8 mouse cellular contexts compared by ENCODE assay signal in the genomic region with DNA sequence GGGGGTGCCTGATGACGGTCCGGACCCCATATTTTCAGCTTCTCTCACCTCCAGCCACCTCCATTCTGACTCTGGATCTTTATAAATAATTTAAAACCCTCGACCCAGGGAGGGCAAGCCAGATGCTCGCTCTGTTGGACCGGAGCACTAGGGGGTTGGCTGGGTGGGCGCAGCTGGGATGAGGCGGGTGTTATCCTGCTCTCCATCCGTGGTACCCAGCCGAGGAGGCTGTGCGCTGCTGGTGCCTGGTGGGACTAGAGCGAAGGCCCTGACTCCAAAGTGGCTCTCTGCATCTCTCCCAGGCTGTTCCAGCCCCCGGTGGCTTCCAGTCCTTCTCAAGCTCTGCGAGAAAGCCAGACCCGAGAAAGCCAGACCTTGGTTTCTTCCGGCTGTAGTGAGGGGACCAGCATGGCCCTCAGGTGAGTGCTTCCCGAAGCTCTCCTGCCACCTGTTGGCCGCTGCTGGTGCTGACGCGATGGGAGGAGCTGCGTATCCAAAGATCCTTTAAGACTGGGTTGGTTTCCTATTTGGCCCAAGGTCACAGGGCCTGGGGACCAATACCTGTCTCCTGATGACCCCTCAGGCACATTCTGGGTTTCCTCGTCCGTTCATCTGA.
DNase-seq lines count a peak whose midpoint lies in the region; ATAC-seq and TF ChIP-seq lines count a peak whose summit lies in the region.

No protein-coding gene starts in this region.

- 4% methylated on average over 22 of the region's 22 CpGs for WGBS in kidney, embryonic 14.5 days
- 4% methylated on average over 22 of the region's 22 CpGs for WGBS in limb, embryonic 15.5 days
- WGBS in neural tube, embryonic 11.5 days, result 6% methylated on average over 22 of the region's 22 CpGs
- WGBS in thymus, adult 2 months, result 19% methylated on average over 22 of the region's 22 CpGs

- peak overlapping the region; percentile 45 for H3K4me2 ChIP-seq in kidney, embryonic 14.5 days (replicated peaks; ENCODE audit: low read depth, low read length)
- peak overlapping the region; percentile 62 for H3K4me2 ChIP-seq in limb, embryonic 15.5 days
- H3K4me2 ChIP-seq in neural tube, embryonic 11.5 days (ENCODE audit: low read depth), result peak overlapping the region; percentile 43

- peak; percentile 43 for DNase-seq in ovary, postnatal 10 days (ENCODE audit: low spot score)
- no peak for DNase-seq in ovary, adult 18-20 months (ENCODE audit: low spot score)
- peak; percentile 74 for DNase-seq in embryo, embryonic 11.5 days (ENCODE audit: low read depth, low spot score)
- peak; percentile 84 for DNase-seq in neural tube, embryonic 11.5 days (ENCODE audit: low spot score)
- peak; percentile 56 for DNase-seq in thymus, adult 2 months

- no peaks in the 10 kb centered on the region for H3K36me3 ChIP-seq in kidney, embryonic 14.5 days (ENCODE audit: control insufficient read depth, insufficient read depth, low read length)
- H3K36me3 ChIP-seq in limb, embryonic 15.5 days, result no peaks in the 10 kb centered on the region
- no peaks in the 10 kb centered on the region for H3K36me3 ChIP-seq in neural tube, embryonic 11.5 days (ENCODE audit: control insufficient read depth, insufficient read depth, low read length)
- H3K36me3 ChIP-seq in thymus, adult 2 months (ENCODE audit: control insufficient read depth, insufficient read depth, low read length), result no peaks in the 10 kb centered on the region

- H3K4me1 ChIP-seq in kidney, embryonic 14.5 days (ENCODE audit: control insufficient read depth, insufficient read depth, low read length), result 0 out of 2 replicates have a peak, but pooled peaks cover 5% of the 10 kb centered on the region
- H3K4me1 ChIP-seq in limb, embryonic 15.5 days, result peaks cover 22% of the 10 kb centered on the region
- H3K4me1 ChIP-seq in neural tube, embryonic 11.5 days (ENCODE audit: control insufficient read depth, insufficient read depth, low read length), result no peaks in the 10 kb centered on the region
- no peaks in the 10 kb centered on the region for H3K4me1 ChIP-seq in thymus, adult 2 months (replicated peaks; ENCODE audit: control insufficient read depth, insufficient read depth, low read length)

- peak overlapping the region; percentile 15; the same call in 1 of the 2 replicates for H3K4me3 ChIP-seq in kidney, embryonic 14.5 days (ENCODE audit: low read length)
- H3K4me3 ChIP-seq in limb, embryonic 15.5 days, result peak overlapping the region; percentile 36
- H3K4me3 ChIP-seq in neural tube, embryonic 11.5 days (ENCODE audit: low read depth, low read length), result peak overlapping the region; percentile 13; the same call in 1 of the 2 replicates
- no peak overlapping the region for H3K4me3 ChIP-seq in thymus, adult 2 months (ENCODE audit: control insufficient read depth, insufficient read depth, low read length)

- H3K27ac ChIP-seq in kidney, embryonic 14.5 days (ENCODE audit: low read depth, low read length), result no peak overlapping the region
- H3K27ac ChIP-seq in limb, embryonic 15.5 days, result peak overlapping the region; percentile 33; the same call in 1 of the 2 replicates
- H3K27ac ChIP-seq in neural tube, embryonic 11.5 days (ENCODE audit: low read depth, low read length), result no peak overlapping the region
- no peak overlapping the region for H3K27ac ChIP-seq in thymus, adult 2 months (ENCODE audit: control insufficient read depth, insufficient read depth, low read length)

- peak; percentile 67 for ATAC-seq in granulocyte monocyte progenitor cell, adult 5-6 weeks (replicated peaks; ENCODE audit: poor library complexity, severe bottlenecking)
- ATAC-seq in kidney, embryonic 14.5 days (ENCODE audit: low FRiP score, low TSS enrichment), result peak; percentile 87
- ATAC-seq in limb, embryonic 15.5 days (ENCODE audit: insufficient number of reproducible peaks, low FRiP score, low TSS enrichment, low read depth), result peak; percentile 72
- peak; percentile 68 for ATAC-seq in neural tube, embryonic 11.5 days (ENCODE audit: insufficient read depth, low FRiP score, low TSS enrichment)

- peaks cover 32% of the 10 kb centered on the region; the same call in 1 of the 2 replicates for H3K27me3 ChIP-seq in kidney, embryonic 14.5 days (ENCODE audit: control insufficient read depth, insufficient read depth, low read length)
- peaks cover 71% of the 10 kb centered on the region for H3K27me3 ChIP-seq in limb, embryonic 15.5 days
- H3K27me3 ChIP-seq in neural tube, embryonic 11.5 days (ENCODE audit: control insufficient read depth, insufficient read depth, low read length), result peaks cover 9% of the 10 kb centered on the region; the same call in 1 of the 2 replicates
- no peaks in the 10 kb centered on the region for H3K27me3 ChIP-seq in thymus, adult 2 months (ENCODE audit: control insufficient read depth, insufficient read depth, low read length)

- TF ChIP-seq CTCF in thymus, adult 2 months (IDR thresholded peaks at IDR 0.05; ENCODE audit: borderline replicate concordance, control insufficient read depth, extremely low read depth, insufficient read depth, low read length, poor library complexity), result peak; percentile 64; the same call in 1 of the 2 replicates

- no peak overlapping the region; the same call in 1 of the 2 replicates for H3K9ac ChIP-seq in kidney, embryonic 14.5 days (ENCODE audit: low read depth, low read length)
- no peak overlapping the region for H3K9ac ChIP-seq in limb, embryonic 15.5 days
- no peak overlapping the region; the same call in 1 of the 2 replicates for H3K9ac ChIP-seq in neural tube, embryonic 11.5 days (ENCODE audit: low read length)

- H3K9me3 ChIP-seq in kidney, embryonic 14.5 days (ENCODE audit: control insufficient read depth, low read length), result no peaks in the 10 kb centered on the region
- H3K9me3 ChIP-seq in limb, embryonic 15.5 days, result no peaks in the 10 kb centered on the region
- no peaks in the 10 kb centered on the region for H3K9me3 ChIP-seq in neural tube, embryonic 11.5 days (ENCODE audit: control insufficient read depth, low read length)

- no peak for TF ChIP-seq POLR2A in thymus, adult 2 months (IDR thresholded peaks at IDR 0.05; ENCODE audit: control insufficient read depth, extremely low read depth, insufficient read depth, low read length, poor library complexity)
